13 mouse cellular contexts compared by ENCODE assay signal in the genomic region with DNA sequence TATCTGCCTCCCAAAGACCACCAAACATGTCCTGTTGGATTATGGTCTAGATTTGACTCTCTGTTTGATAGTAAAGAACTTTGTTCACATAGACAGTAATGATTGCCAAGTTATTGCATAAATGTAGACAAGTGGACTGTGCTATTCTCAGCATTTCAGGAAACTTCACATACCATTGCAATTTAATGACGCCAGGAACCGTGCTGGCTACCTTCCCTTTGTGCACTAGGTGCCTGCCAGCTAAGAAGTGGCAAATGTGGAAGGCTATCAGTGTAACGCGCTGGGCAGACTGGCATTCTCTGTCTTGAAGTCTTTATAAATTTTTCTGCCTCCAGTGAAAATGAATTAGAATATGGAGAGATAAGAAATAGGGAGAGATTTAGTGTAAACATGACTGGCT.
DNase-seq lines count a peak whose midpoint lies in the region; ATAC-seq lines count a peak whose summit lies in the region.
"Had no signal": no experiment of that assay in that cellular context is flagged by ENCODE, and none has a peak within 500 bp of the region (broad histone marks: within the 10 kb centered on the region; RNA-seq: fewer than 3 reads in every experiment).

No protein-coding gene starts in this region.

- H3K9me3 ChIP-seq in kidney, embryonic 16.5 days (ENCODE audit: low read length): no peaks in the 10 kb centered on the region
- H3K9me3 ChIP-seq: embryonic facial prominence, embryonic 10.5 days had no signal

- intact Hi-C loops in heart, postnatal 36 days (cut with DNase I): no loop called here

- no peak overlapping the region for H3K4me3 ChIP-seq in kidney, embryonic 16.5 days (ENCODE audit: low read length)
- H3K4me3 ChIP-seq: embryonic facial prominence, embryonic 10.5 days had no signal

- peak; percentile 8 for DNase-seq in kidney, adult 11 months
- DNase-seq in fibroblast of lung, adult 2 months (ENCODE audit: low read depth): peak; percentile 14
- DNase-seq in heart, postnatal 36 days: peak; percentile 31
- DNase-seq in lung, postnatal 10 days: peak; percentile 31
- DNase-seq in left cerebral cortex, adult 11 months (ENCODE audit: low spot score): no peak
- DNase-seq: midbrain, embryonic 14.5 days; right cerebral cortex, postnatal 25 days; thymus, adult 18-20 months had no signal

- H3K27me3 ChIP-seq in kidney, embryonic 16.5 days (ENCODE audit: insufficient read depth, low read length): no peaks in the 10 kb centered on the region
- H3K27me3 ChIP-seq: Patski had no signal

- WGBS in kidney, embryonic 16.5 days: 78% methylated on average over 4 of the region's 4 CpGs

- H3K9ac ChIP-seq in kidney, embryonic 16.5 days (replicated peaks; ENCODE audit: low read length): no peak overlapping the region

- no peak for ATAC-seq in kidney, embryonic 16.5 days (ENCODE audit: low FRiP score, low TSS enrichment)
- ATAC-seq in monocyte, adult 5-6 weeks (replicated peaks; ENCODE audit: insufficient number of reproducible peaks, low FRiP score, low TSS enrichment, poor library complexity, severe bottlenecking): no peak
- ATAC-seq: Patski had no signal

- H3K4me2 ChIP-seq in kidney, embryonic 16.5 days (replicated peaks; ENCODE audit: low read depth, low read length): no peak overlapping the region

- no peaks in the 10 kb centered on the region for H3K36me3 ChIP-seq in kidney, embryonic 16.5 days (ENCODE audit: insufficient read depth, low read length)
- H3K36me3 ChIP-seq: embryonic facial prominence, embryonic 10.5 days had no signal

- H3K27ac ChIP-seq in kidney, embryonic 16.5 days (ENCODE audit: low read length): no peak overlapping the region
- H3K27ac ChIP-seq: embryonic facial prominence, embryonic 10.5 days; macrophage had no signal

- peaks cover 16% of the 10 kb centered on the region for H3K4me1 ChIP-seq in kidney, embryonic 16.5 days (ENCODE audit: insufficient read depth, low read length)
- H3K4me1 ChIP-seq: embryonic facial prominence, embryonic 10.5 days had no signal
